Mouse (Mus musculus): ENCODE results near the gene Ap1s1. TPM values are rescaled to one million over a fixed set of nuclear protein-coding genes. Genes with fewer than 3 reads are reported as not detected.

The Ap1s1 gene
- polyA plus RNA-seq, 1 experiment from 2014 or later, result 146 TPM

DNA sequence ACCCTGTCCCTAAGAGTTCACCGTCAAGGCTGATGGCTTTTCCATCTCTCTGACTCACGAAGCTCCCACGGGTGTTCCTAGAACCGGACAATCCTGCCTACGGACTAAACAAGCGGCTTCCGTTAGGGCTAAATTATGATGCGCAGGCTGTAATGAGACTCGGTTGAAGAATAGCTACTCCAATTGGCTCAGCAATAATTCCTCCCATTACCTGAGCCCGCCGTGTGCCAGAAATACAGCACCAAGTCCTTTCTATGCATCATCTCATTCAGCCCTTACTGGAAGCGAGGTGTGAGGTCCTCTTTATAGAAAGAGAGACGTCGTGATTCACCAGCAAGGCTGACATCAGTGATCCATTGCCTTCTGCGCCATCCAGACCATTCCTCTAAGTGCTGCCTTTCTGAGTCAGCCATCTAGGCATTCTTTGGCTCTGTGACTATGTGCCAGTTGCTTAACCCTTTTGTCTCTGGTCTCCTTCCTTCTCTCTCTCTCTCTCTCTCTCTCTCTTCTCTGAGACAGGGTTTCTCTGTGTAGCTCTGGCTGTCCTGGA lies 33.5 kb downstream of the Ap1s1 start:
- no peak for ATAC-seq (ENCODE audit: low FRiP score, low TSS enrichment)
- Histone ChIP-seq H3K4me1 (replicated peaks; ENCODE audit: control insufficient read depth, insufficient read depth) (no peaks in the 10 kb centered on the region), H3K9me3 (ENCODE audit: control insufficient read depth, low read length) (no peaks in the 10 kb centered on the region), H3K27ac (replicated peaks) (no peak overlapping the region), H3K27me3 (ENCODE audit: control insufficient read depth, insufficient read depth, low read length) (no peaks in the 10 kb centered on the region), H3K4me3 (ENCODE audit: low read depth, low read length) (no peak overlapping the region), H3K9ac (ENCODE audit: low read length) (no peak overlapping the region), H3K36me3 (ENCODE audit: control insufficient read depth, insufficient read depth, low read length) (no peaks in the 10 kb centered on the region), H3K4me2 (replicated peaks; ENCODE audit: low read depth) (no peak overlapping the region)
- DNase-seq (ENCODE audit: low spot score), result no peak
- WGBS, result 63% methylated on average over 15 of the region's 15 CpGs
- TF ChIP-seq CTCF (IDR thresholded peaks at IDR 0.05; ENCODE audit: low read depth) (no peak), EP300 (optimal IDR thresholded peaks at IDR 0.05) (no peak)

DNA sequence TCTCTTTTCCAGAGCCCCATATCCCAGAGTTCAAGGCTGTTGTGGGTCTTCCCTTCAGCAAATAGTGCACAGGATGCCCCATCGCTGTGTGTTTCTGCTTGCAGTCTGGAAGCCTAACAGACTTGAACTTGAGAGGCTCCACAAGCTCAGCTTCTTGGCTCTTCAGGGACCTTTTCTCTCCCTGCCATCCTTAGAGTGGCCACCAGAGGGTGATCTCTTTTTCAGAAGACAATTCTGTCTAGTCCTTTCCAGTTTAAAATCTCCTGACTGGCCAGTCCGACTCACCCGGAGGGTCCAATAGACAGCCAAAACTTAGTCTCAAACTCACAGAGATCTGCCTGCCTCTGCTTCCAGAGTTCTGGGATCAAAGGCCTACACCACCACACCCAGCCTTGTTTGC lies 35.9 kb downstream of the Ap1s1 start:
- Histone ChIP-seq H3K9me3 (ENCODE audit: control insufficient read depth, low read length) (no peaks in the 10 kb centered on the region), H3K36me3 (ENCODE audit: control insufficient read depth, insufficient read depth, low read length) (no peaks in the 10 kb centered on the region), H3K9ac (ENCODE audit: low read length) (no peak overlapping the region), H3K4me1 (replicated peaks; ENCODE audit: control insufficient read depth, insufficient read depth) (no peaks in the 10 kb centered on the region), H3K27me3 (ENCODE audit: control insufficient read depth, insufficient read depth, low read length) (no peaks in the 10 kb centered on the region), H3K4me2 (replicated peaks; ENCODE audit: low read depth) (no peak overlapping the region), H3K4me3 (ENCODE audit: low read depth, low read length) (no peak overlapping the region), H3K27ac (replicated peaks) (no peak overlapping the region)
- no peak; the same call in 1 of the 2 replicates for ATAC-seq (ENCODE audit: low FRiP score, low TSS enrichment)
- peak; percentile 74 for TF ChIP-seq CTCF (IDR thresholded peaks at IDR 0.05; ENCODE audit: low read depth)
- no peak for TF ChIP-seq EP300 (optimal IDR thresholded peaks at IDR 0.05)
- DNase-seq (ENCODE audit: low spot score), result no peak
- WGBS, result 28% methylated on average over 3 of the region's 3 CpGs

DNA sequence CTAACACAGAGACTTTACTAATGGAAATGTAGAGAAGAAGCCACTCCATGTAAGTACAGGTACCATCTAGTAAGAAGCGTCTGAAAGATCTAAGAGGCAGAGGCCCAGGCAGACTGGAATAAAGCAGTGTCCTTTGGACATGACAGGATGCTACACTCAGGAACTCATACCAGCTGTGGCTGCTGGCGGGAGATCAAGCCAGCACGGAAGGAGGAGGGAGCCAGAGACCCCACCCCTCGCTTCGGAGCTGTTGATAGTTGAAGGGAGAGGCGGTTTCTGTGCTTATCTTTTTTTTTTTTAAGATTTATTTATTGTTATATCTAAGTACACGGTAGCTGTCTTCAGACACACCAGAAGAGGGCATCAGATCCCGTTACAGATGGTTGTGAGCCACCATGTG lies 38.7 kb downstream of the Ap1s1 start:
- Histone ChIP-seq H3K27me3 (ENCODE audit: control insufficient read depth, insufficient read depth, low read length) (no peaks in the 10 kb centered on the region), H3K36me3 (ENCODE audit: control insufficient read depth, insufficient read depth, low read length) (no peaks in the 10 kb centered on the region), H3K27ac (replicated peaks) (no peak overlapping the region), H3K4me2 (replicated peaks; ENCODE audit: low read depth) (no peak overlapping the region), H3K4me1 (replicated peaks; ENCODE audit: control insufficient read depth, insufficient read depth) (no peaks in the 10 kb centered on the region), H3K9ac (ENCODE audit: low read length) (no peak overlapping the region), H3K4me3 (ENCODE audit: low read depth, low read length) (no peak overlapping the region), H3K9me3 (ENCODE audit: control insufficient read depth, low read length) (no peaks in the 10 kb centered on the region)
- no peak for DNase-seq (ENCODE audit: low spot score)
- ATAC-seq (ENCODE audit: low FRiP score, low TSS enrichment), result no peak
- TF ChIP-seq EP300 (optimal IDR thresholded peaks at IDR 0.05), result no peak
- TF ChIP-seq CTCF (IDR thresholded peaks at IDR 0.05; ENCODE audit: low read depth), result no peak
- 31% methylated on average over 8 of the region's 8 CpGs for WGBS

DNA sequence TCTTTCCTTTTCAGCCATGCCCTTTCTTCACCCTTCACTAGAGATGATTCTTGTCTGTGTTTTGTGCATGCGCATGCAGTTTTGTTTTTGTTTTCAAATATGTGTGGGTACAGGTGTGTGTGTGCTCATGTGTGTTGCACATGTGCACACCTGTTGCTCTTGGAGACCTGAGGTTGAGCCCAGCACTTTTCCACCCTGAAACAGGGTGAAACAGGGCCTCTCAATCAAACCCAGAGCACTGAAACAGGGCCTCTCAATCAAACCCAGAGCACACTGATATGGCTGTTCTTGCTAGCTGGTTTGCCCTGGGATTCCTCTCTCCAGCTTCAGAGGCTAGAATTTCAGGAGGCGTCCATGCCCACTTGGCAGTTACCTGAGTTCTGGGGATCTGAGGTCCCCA lies 45.3 kb downstream of the Ap1s1 start:
- no peak overlapping the region for H3K27ac ChIP-seq (replicated peaks)
- H3K4me2 ChIP-seq (replicated peaks; ENCODE audit: low read depth), result no peak overlapping the region
- DNase-seq (ENCODE audit: low spot score), result peak; percentile 31
- TF ChIP-seq CTCF (IDR thresholded peaks at IDR 0.05; ENCODE audit: low read depth) (no peak), EP300 (optimal IDR thresholded peaks at IDR 0.05) (no peak)
- no peak for ATAC-seq (ENCODE audit: low FRiP score, low TSS enrichment)
- H3K36me3 ChIP-seq (ENCODE audit: control insufficient read depth, insufficient read depth, low read length), result no peaks in the 10 kb centered on the region
- no peaks in the 10 kb centered on the region for H3K27me3 ChIP-seq (ENCODE audit: control insufficient read depth, insufficient read depth, low read length)
- H3K9me3 ChIP-seq (ENCODE audit: control insufficient read depth, low read length), result no peaks in the 10 kb centered on the region
- WGBS, result 76% methylated on average over 2 of the region's 2 CpGs
- no peak overlapping the region for H3K9ac ChIP-seq (ENCODE audit: low read length)
- H3K4me1 ChIP-seq (replicated peaks; ENCODE audit: control insufficient read depth, insufficient read depth), result no peaks in the 10 kb centered on the region
- H3K4me3 ChIP-seq (ENCODE audit: low read depth, low read length), result no peak overlapping the region

DNA sequence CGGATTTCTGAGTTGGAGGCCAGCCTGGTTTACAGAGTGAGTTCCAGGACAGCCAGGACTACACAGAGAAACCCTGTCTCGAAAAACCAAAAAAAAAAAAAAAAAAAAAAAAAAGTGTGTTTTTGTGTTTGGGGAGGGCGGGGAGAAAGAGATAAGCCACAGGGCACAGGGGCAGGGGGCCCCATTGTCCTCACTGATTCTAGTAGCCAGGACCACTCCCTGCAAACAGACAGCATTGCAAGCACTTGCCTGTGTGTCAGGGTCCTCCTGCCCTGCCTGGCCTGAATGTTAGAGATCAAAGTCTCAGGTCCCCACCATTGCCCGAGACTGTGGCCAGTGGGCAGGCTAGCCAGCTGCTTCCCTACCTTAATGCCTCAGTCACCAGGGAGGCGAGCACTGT lies 46.5 kb downstream of the Ap1s1 start:
- WGBS, result 66% methylated on average over 3 of the region's 5 CpGs
- no peaks in the 10 kb centered on the region for H3K9me3 ChIP-seq (ENCODE audit: control insufficient read depth, low read length)
- H3K27me3 ChIP-seq (ENCODE audit: control insufficient read depth, insufficient read depth, low read length), result no peaks in the 10 kb centered on the region
- H3K9ac ChIP-seq (ENCODE audit: low read length), result no peak overlapping the region
- no peak for ATAC-seq (ENCODE audit: low FRiP score, low TSS enrichment)
- TF ChIP-seq CTCF (IDR thresholded peaks at IDR 0.05; ENCODE audit: low read depth) (no peak), EP300 (optimal IDR thresholded peaks at IDR 0.05) (no peak)
- peaks cover 5% of the 10 kb centered on the region for H3K36me3 ChIP-seq (ENCODE audit: control insufficient read depth, insufficient read depth, low read length)
- H3K4me3 ChIP-seq (ENCODE audit: low read depth, low read length), result no peak overlapping the region
- H3K4me1 ChIP-seq (replicated peaks; ENCODE audit: control insufficient read depth, insufficient read depth), result no peaks in the 10 kb centered on the region
- H3K27ac ChIP-seq (replicated peaks), result no peak overlapping the region
- DNase-seq (ENCODE audit: low spot score), result no peak
- H3K4me2 ChIP-seq (replicated peaks; ENCODE audit: low read depth), result no peak overlapping the region

DNA sequence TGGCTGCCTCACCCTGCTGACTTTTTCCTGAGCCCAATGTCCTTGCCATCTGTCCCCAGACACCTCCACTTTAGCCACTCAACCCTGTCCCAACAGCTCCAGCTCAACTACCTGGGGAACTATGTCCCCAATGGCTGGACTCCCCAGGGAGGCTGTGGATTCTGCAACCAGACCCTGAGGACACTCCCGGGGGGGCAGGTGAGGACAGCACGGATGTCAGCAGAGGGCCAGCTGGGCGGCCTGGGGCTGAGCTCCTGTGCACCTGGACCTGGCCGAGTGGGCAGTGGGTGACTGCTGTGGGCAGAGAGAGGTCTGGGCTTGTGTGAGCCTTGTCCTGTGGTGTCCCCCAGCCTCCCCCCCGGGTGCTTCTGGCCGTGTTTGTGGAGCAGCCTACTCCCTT lies 56.1 kb downstream of the Ap1s1 start:
- H3K27ac ChIP-seq (replicated peaks), result no peak overlapping the region
- H3K4me2 ChIP-seq (replicated peaks; ENCODE audit: low read depth), result no peak overlapping the region
- TF ChIP-seq EP300 (optimal IDR thresholded peaks at IDR 0.05) (no peak), CTCF (IDR thresholded peaks at IDR 0.05; ENCODE audit: low read depth) (no peak)
- WGBS, result 87% methylated on average over 6 of the region's 6 CpGs
- 0 out of 2 replicates have a peak, but pooled peaks cover 2% of the 10 kb centered on the region for H3K4me1 ChIP-seq (replicated peaks; ENCODE audit: control insufficient read depth, insufficient read depth)
- no peak for DNase-seq (ENCODE audit: low spot score)
- H3K9ac ChIP-seq (ENCODE audit: low read length), result no peak overlapping the region
- no peak for ATAC-seq (ENCODE audit: low FRiP score, low TSS enrichment)
- no peaks in the 10 kb centered on the region for H3K27me3 ChIP-seq (ENCODE audit: control insufficient read depth, insufficient read depth, low read length)
- H3K9me3 ChIP-seq (ENCODE audit: control insufficient read depth, low read length), result no peaks in the 10 kb centered on the region
- peaks cover 31% of the 10 kb centered on the region for H3K36me3 ChIP-seq (ENCODE audit: control insufficient read depth, insufficient read depth, low read length)
- H3K4me3 ChIP-seq (ENCODE audit: low read depth, low read length), result no peak overlapping the region

Data from stomach, postnatal 0 days (tissue).